Mouse (Mus musculus) E14TG2a.4 (cell line): Measurements from ENCODE around the gene Itpk1.

ENCODE experiments used
- CTCF ChIP-seq: conservative IDR thresholded peaks from 2 replicates; pipeline ENCODE4 v1.5.1; 2014; ENCODE audit warnings: low read length
- NANOG ChIP-seq: IDR thresholded peaks from 2 replicates; pipeline ENCODE4 v1.6.1; 2014; ENCODE audit warnings: borderline replicate concordance, low read length, mixed read lengths
- POU5F1 ChIP-seq: IDR thresholded peaks from 2 replicates; pipeline ENCODE4 v1.6.1; 2014; ENCODE audit warnings: low read length, borderline replicate concordance

DNA sequence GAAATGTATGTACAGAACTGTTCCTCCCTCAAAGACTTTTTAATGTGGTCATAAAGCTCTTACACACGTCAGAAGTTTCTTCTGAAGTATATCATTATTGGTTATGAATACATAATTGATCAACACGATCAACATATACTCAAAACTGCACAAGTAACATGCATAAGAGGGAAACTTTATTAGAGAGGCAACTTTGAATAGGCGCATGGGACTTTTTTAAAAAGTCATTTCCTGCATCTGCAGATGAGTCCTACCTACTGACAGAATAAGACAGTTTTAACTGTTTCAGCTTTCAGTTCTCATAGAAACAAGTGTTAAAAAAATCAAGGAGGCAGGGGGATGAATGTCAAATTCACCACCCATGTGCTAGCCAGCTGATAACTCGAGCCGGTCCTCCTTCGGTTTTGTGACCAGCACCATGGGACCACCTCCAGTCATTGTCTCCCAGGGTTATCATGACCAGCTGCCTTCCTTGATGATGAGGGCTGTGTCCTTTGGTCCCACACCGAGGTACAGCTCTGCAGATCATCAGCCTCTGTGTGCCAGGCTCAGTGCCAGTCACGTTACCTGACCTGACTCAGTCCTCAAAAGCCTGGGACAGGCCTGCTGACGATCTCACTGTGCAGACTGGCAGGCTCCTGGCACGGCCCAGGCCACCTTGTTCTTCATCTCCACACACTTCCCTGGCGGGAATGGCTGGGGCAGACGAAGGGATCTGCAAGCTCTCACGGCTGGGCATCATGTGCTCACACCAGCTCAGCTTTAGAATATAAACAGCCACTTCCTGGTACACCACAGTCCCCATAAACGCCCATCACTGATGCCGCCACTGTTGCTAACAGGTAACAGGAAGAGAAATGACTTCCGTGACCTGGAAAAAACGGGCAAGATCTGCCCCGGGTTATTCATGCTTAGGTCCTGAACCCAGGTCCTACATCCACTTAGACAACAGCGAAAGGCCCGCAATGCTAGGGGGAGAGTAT, 31.6 kb downstream of the Itpk1 start:
- TF ChIP-seq NANOG (no peak), CTCF (no peak), POU5F1 (no peak)
